Mouse (Mus musculus) ZHBTc4 (cell line): Measurements from ENCODE around the gene Tshz2.
"Not testable (repeated sequence)": the region's sequence is repeated elsewhere in the genome, so short reads cannot be mapped to it uniquely, and the experiment has no call there.

ENCODE experiments used
- DNase-seq: peaks from one replicate; pipeline ENCODE4 v3.0.0-alpha.2; 2011; ENCODE audit warnings: low read depth, low spot score

Gene Tshz2

DNA sequence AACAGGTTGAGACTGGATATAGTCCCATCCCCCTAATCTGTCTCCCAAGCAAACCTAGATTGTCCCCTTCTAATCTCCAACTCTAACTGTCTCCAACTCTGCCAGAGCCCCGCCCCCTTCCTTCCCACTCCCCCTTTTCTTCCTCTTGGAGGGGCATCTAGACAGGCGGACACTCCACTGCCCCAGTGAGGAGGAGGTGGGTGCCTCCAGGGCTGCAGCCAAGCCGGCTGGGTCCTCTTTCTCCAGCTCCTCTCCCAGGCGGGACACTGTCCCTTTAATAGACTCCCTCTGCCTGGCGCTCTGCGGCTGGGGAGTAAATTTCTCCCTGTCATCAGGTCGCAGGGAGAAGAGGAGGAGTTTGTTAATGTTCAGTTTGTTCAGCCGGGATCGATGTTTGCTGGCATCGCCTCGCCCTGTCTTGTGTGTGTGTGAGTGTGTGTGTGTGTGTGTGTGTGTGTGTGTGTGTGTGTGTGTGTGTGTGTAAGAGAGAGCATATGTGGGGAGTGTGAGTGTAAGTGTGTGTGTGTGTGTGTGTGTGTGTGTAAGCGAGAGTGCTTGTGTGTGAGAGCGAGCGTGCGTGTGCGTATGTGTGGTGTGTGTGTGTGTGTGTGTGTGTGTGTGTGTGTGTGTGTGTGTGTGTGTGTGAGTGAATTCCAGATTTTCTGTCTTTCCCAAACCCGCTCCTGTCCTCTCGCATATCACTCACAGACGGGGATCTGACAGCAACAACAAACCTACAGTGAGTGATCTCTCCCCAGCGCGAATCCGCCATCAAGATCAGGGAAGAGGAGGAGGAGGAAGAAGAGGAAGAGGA, at the start of gene Tshz2:
Gene Tshz2 (plus strand): TSS at position 676 of the 814 bp plus-strand sequence.
- peak; percentile 50 for DNase-seq

- no peak for DNase-seq
These were observed 49.3 kb upstream of the Tshz2 start for GRCm38 (mm10) chr2:169583476-169583875.

DNA sequence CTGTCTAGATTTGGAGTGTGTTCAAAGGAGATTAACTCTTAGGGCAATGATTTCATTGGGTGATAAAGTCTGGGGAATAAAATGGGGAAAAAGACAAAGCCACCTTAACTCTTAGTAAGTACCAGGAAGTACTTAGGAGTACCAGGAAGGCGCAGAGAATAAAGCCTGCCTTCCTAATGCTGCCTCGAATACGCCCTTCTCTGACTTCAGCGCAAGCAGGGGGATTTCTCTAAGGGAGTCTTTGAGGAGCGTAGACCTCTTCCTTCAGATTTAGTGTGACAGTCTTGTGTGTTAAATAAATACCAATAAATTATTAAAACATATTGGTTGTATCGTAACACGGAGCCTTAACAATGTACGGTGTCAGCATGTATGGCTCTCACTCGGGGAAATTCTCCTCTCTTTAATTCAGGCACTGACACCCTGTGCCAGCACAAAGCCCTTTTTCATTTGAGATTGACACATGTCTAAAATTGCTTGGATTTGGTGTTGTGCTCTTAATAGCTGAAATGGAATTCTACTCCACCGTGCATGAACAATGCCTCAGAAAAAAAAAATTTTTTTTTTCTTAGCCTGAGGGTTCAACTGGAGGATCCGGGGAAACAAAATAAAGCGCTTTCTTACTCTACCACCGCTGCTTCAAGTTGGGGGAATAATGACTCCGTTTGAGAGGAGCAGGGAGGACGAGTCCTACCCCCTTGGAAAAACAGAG, 47.9 kb upstream of the Tshz2 start:
- no peak for DNase-seq

DNA sequence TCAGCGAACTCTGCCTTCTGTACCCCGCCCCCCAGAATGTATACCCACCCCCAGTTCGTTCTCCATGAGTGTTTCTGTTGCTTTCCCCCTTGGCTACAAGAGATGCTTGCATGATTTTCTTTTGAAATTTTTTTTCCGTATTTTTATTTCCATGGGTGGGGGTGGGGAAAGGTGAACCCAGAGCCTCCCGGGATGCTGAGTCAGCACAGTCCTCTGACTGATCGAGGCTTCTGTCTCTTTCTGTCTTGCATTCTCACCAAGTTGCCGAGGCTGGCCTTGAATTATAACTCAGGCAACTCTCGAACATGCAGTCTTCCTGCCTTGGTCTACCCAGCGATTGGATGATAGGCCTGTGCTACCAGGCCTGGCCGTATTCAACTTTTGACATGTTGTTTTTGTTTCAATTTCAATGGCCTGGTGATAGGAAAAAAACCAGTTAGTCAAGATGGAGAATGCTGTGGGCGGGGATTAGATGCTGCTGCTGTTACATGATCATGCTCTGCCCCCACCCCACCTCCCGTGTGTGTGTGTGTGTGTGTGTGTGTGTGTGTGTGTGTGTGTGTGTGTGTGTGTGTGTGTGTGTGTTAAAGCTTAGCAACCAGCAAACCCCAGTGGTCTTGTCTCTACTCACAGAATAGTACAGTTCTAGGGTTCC, 47.1 kb upstream of the Tshz2 start:
- peak; percentile 20 for DNase-seq

GRCm38 (mm10) chr2:169586688-169587087, 46.1 kb upstream of the Tshz2 start:
- no peak for DNase-seq

GRCm38 (mm10) chr2:169587645-169588044, 45.2 kb upstream of the Tshz2 start, which contains the start of gene Gm11011:
TSS of gene Gm11011 (minus strand) at chr2:169587745.
- not testable (repeated sequence) for DNase-seq

GRCm38 (mm10) chr2:169589697-169590096, 43.1 kb upstream of the Tshz2 start:
- DNase-seq = no peak

- peak; percentile 60 for DNase-seq
These were observed 42.4 kb upstream of the Tshz2 start for GRCm38 (mm10) chr2:169590412-169590811.

DNA sequence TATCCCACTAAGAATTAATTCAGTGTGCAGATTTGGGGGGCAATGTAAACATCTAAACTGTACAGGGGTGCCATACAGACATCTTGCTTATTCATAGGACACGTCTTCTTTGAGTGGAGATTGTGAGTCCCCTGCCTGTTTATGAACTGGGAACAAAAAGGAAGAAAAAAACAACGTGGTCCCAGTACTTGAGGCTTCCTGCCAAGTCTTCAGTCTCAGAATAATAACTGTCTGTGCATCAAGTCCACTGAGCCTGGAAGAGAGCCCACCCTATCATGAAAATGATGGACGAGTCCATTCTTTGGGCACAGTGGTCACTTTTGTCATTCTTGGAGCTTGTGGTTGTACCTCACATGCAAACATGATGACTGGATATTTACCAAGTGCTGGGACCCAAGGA, 39.1 kb upstream of the Tshz2 start:
- DNase-seq = no peak

- DNase-seq = peak; percentile 25
These were observed 35.5 kb upstream of the Tshz2 start for GRCm38 (mm10) chr2:169597357-169597756.

DNA sequence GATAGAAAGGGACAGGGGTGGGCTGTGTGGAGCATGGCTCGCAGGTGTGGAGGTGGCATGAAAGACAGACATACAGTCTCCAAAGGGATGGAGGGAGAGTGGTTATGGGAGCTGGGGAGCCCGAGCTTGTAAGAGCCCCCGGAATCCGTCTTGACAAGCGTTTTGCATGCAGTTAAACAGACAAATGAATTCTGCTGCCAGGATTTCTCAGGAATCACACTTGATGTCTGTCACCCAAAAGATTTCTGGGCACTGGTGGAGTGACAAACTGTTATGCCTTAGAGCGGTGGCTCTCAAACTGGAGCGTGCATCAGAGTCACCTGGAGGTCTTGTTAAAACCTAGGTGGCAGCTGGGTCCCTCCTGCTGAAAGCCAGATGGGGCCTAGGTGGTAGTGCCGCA, 34.8 kb upstream of the Tshz2 start:
- no peak for DNase-seq

DNA sequence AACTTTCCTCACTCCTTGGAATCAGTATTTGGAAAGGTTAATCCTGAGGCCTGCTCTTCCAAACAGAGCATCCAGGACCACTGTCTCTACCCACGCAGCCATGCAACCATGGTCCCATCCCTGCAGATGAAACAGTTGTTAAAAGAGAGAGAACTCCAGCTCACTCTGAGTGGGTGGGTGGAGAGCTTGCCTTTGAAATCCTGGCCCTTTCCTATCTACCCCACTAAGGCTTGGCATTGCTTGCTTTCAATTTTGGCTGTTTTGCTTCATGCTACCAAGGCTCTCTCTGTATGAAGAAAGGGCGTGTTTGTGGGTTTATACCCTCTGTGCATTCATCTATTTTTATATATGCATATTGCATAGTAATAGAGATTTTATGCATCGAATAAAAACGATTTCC, 33.2 kb upstream of the Tshz2 start:
- DNase-seq = no peak

DNA sequence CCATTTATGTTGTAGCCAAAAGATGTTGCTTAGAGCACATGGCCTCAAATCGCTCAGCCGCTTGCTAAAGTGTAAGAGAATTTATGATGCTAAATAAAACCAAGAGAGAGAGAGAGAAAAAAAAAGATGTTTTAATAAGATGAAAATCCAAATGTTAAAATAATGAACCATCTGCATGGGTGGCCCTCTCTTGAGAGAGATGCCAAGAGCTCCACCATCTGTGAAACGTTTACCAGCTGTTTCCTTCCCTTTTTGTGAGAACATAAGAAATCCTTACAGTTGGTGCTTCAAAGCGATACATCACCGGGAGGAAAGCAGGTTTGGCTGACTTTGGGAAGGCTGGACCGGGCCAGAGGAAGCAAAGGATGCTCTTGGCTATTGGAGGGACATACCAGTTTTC, 32.6 kb upstream of the Tshz2 start:
- DNase-seq = no peak

- DNase-seq = no peak
These were observed 25.7 kb upstream of the Tshz2 start for GRCm38 (mm10) chr2:169606901-169607678.

DNA sequence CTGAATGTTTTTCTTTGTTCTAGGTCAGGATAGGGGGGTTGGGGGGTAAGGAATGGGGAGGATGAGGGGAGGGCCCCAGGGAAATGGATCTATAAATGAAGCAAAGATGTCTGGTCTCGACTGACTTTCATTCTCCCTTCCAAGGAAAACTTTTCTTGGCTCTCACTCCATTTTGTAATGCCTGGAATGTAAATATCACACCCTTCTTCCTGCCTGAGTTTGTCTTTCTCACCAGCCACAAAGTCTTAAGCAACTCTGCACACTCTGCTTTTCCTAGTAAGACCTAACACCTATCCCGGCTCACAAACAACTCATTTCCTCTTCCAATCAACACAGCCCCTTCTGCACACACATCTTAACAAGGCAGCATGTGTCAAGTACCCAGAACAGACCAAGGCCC, 25.0 kb upstream of the Tshz2 start:
- DNase-seq = no peak

GRCm38 (mm10) chr2:169609956-169610355, 22.9 kb upstream of the Tshz2 start:
- DNase-seq = no peak

DNA sequence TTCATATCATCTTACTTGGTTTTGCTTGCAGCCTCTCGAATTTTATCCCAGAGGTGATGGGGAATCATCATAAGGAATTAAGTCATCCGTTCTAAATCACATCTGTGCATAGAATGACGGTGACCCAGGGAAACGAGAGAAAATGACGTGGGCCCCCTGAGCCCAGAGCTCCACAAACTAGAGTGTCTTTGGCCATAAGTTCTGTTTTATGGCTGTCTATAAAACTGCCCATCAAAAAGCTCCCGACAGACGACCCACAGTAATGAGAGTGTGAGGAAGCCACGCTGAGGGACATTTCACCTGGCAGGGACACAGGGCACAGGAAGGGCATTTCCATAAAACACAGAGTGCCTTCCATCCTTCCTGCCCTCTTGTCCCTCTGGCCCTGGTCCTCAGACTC, 21.9 kb upstream of the Tshz2 start:
- DNase-seq = no peak

DNA sequence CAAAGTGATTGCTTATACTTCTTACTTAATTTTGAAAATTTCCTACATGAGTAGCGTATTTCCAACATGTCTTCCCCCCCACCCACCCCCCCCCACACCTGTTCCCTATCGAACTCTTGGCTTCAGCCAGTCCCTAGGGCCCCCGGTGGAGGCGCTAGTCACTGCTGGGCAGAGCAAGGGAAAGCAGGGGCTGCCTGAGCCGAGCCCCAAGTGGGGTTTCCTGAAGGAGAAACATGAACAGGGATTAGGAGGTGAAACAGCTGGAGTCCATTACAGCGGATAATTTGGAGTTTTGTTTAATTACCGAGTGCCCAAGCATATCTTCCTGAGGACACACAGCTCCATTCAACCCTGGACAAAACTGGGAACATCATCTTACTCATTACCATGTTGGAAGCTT, 21.3 kb upstream of the Tshz2 start:
- DNase-seq = no peak

GRCm38 (mm10) chr2:169614683-169615082, 18.1 kb upstream of the Tshz2 start:
- DNase-seq = no peak

DNA sequence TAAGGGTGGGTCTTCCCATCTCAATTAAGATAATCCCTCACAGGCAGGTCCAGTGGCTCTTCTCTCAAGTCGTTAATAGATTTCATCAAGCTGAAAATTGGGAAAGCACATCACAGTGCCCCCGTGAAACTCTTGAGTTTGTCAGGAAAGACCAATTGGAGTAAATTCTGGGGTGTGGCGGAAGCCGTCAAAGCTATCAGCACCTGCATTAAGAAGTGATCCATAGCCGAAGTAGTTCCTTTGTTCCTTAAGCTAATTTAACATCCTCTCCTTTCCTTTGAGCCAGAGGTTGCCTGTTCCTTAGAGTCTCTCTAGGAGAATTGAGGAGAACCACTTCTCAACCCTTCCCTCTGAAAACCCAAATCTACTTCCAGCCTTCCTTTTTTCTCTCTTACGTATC, 16.8 kb upstream of the Tshz2 start:
- peak; percentile 63 for DNase-seq

GRCm38 (mm10) chr2:169621201-169621710, 11.6 kb upstream of the Tshz2 start:
- peak; percentile 43 for DNase-seq
